In genomic region chrX:142808411-142808810, GRCm38 (mm10) we compare ENCODE assay signal across 8 mouse cellular contexts.
DNase-seq lines count a peak whose midpoint lies in the region; ATAC-seq and TF ChIP-seq lines count a peak whose summit lies in the region.

No protein-coding gene starts in this region.

- H3K27me3 ChIP-seq in intestine, postnatal 0 days (replicated peaks; ENCODE audit: control insufficient read depth, insufficient read depth, low read length): no peaks in the 10 kb centered on the region
- H3K27me3 ChIP-seq in intestine, embryonic 15.5 days (replicated peaks): no peaks in the 10 kb centered on the region
- peaks cover 3% of the 10 kb centered on the region for H3K27me3 ChIP-seq in midbrain, embryonic 16.5 days (ENCODE audit: control insufficient read depth, insufficient read depth, low read depth, low read length)

- no peak overlapping the region for H3K27ac ChIP-seq in intestine, postnatal 0 days (ENCODE audit: low read depth, low read length)
- H3K27ac ChIP-seq in intestine, embryonic 15.5 days: no peak overlapping the region
- no peak overlapping the region for H3K27ac ChIP-seq in midbrain, embryonic 16.5 days (ENCODE audit: low read length)

- H3K9ac ChIP-seq in intestine, postnatal 0 days (ENCODE audit: low read depth, low read length): no peak overlapping the region
- no peak overlapping the region for H3K9ac ChIP-seq in intestine, embryonic 15.5 days
- H3K9ac ChIP-seq in midbrain, embryonic 16.5 days (ENCODE audit: low read depth, low read length): no peak overlapping the region

- no peak overlapping the region for H3K4me3 ChIP-seq in intestine, postnatal 0 days (ENCODE audit: low read depth, low read length)
- H3K4me3 ChIP-seq in intestine, embryonic 15.5 days (replicated peaks): no peak overlapping the region
- no peak overlapping the region for H3K4me3 ChIP-seq in midbrain, embryonic 16.5 days (ENCODE audit: low read depth, low read length)

- no peaks in the 10 kb centered on the region for H3K4me1 ChIP-seq in intestine, postnatal 0 days (replicated peaks; ENCODE audit: control insufficient read depth, insufficient read depth, low read length)
- H3K4me1 ChIP-seq in intestine, embryonic 15.5 days (replicated peaks): 0 out of 2 replicates have a peak, but pooled peaks cover 5% of the 10 kb centered on the region
- H3K4me1 ChIP-seq in midbrain, embryonic 16.5 days (ENCODE audit: control insufficient read depth, insufficient read depth, low read length): no peaks in the 10 kb centered on the region

- WGBS in intestine, postnatal 0 days: 39% methylated on average over 9 of the region's 9 CpGs
- WGBS in intestine, embryonic 15.5 days: 41% methylated on average over 9 of the region's 9 CpGs
- 38% methylated on average over 9 of the region's 9 CpGs for WGBS in midbrain, embryonic 16.5 days

- H3K4me2 ChIP-seq in intestine, postnatal 0 days (replicated peaks; ENCODE audit: low read depth): no peak overlapping the region
- H3K4me2 ChIP-seq in intestine, embryonic 15.5 days (replicated peaks): no peak overlapping the region
- H3K4me2 ChIP-seq in midbrain, embryonic 16.5 days (ENCODE audit: low read length): no peak overlapping the region

- H3K36me3 ChIP-seq in intestine, postnatal 0 days (ENCODE audit: control insufficient read depth, insufficient read depth): no peaks in the 10 kb centered on the region
- no peaks in the 10 kb centered on the region for H3K36me3 ChIP-seq in intestine, embryonic 15.5 days
- no peaks in the 10 kb centered on the region for H3K36me3 ChIP-seq in midbrain, embryonic 16.5 days (ENCODE audit: control insufficient read depth, insufficient read depth, low read length)

- ATAC-seq in intestine, postnatal 0 days: no peak
- no peak for ATAC-seq in intestine, embryonic 15.5 days
- ATAC-seq in granulocyte monocyte progenitor cell, adult 5-6 weeks (replicated peaks; ENCODE audit: poor library complexity, severe bottlenecking): peak; percentile 65
- ATAC-seq in midbrain, embryonic 16.5 days: 0 out of 2 replicates have a peak, but pooled peaks have one; percentile 61

- TF ChIP-seq CTCF in intestine, postnatal 0 days (IDR thresholded peaks at IDR 0.05; ENCODE audit: low read depth): peak; percentile 73

- H3K9me3 ChIP-seq in intestine, postnatal 0 days (ENCODE audit: control insufficient read depth): no peaks in the 10 kb centered on the region
- H3K9me3 ChIP-seq in intestine, embryonic 15.5 days: no peaks in the 10 kb centered on the region
- H3K9me3 ChIP-seq in midbrain, embryonic 16.5 days (replicated peaks; ENCODE audit: control insufficient read depth, low read length, poor library complexity, severe bottlenecking): no peaks in the 10 kb centered on the region

- peak; percentile 30 for DNase-seq in ES-CJ7 (ENCODE audit: low read depth, low spot score)
- peak; percentile 51 for DNase-seq in cerebellum, adult 9-11 months
- peak; percentile 36 for DNase-seq in left cerebral cortex, adult 11 months (ENCODE audit: low spot score)
- DNase-seq in Muller cell, postnatal 12 days (ENCODE audit: inconsistent ontology term): no peak

Comparison
In these comparisons a context has a peak if more than half of its experiments do, and no peak if none do; other contexts are left out.
1. ATAC-seq: peak in granulocyte monocyte progenitor cell, adult 5-6 weeks (single experiment) and midbrain, embryonic 16.5 days (single experiment); none in intestine, postnatal 0 days (single experiment) and intestine, embryonic 15.5 days (single experiment).